Mouse (Mus musculus): Measurements from ENCODE around the gene Slc34a3.

Gene Slc34a3

GRCm38 (mm10) chr2:25225811-25226379 is 8.3 kb downstream of the Slc34a3 start:
- no peak for DNase-seq (ENCODE audit: extremely low spot score, low spot score)

- peak; percentile 96 for DNase-seq (ENCODE audit: extremely low spot score, low spot score)
Measured at GRCm38 (mm10) chr2:25224766-25225752, 9.1 kb downstream of the Slc34a3 start.

GRCm38 (mm10) chr2:25224492-25224765 is 9.7 kb downstream of the Slc34a3 start, which contains the start of gene Tubb4b:
Gene Tubb4b (minus strand): TSS chr2:25224702.
- DNase-seq (ENCODE audit: extremely low spot score, low spot score) = no peak

GRCm38 (mm10) chr2:25223681-25224491 is 10.3 kb downstream of the Slc34a3 start:
- no peak for DNase-seq (ENCODE audit: extremely low spot score, low spot score)

- DNase-seq (ENCODE audit: extremely low spot score, low spot score) = no peak
Measured at GRCm38 (mm10) chr2:25221331-25221772, 12.8 kb downstream of the Slc34a3 start.

GRCm38 (mm10) chr2:25218445-25218844 is 15.7 kb downstream of the Slc34a3 start, which contains the start of gene Fam166a:
Gene Fam166a (plus strand): TSS chr2:25218745.
- no peak for DNase-seq (ENCODE audit: extremely low spot score, low spot score)

GRCm38 (mm10) chr2:25217666-25218065 is 16.5 kb downstream of the Slc34a3 start:
- DNase-seq (ENCODE audit: extremely low spot score, low spot score) = no peak

GRCm38 (mm10) chr2:25214444-25214843 is 19.7 kb downstream of the Slc34a3 start, which contains the start of gene Stpg3:
Gene Stpg3 (minus strand): TSS chr2:25214637.
- DNase-seq (ENCODE audit: extremely low spot score, low spot score) = no peak

- no peak for DNase-seq (ENCODE audit: extremely low spot score, low spot score)
Measured at GRCm38 (mm10) chr2:25213266-25213865, 20.8 kb downstream of the Slc34a3 start.

- peak; percentile 96 for DNase-seq (ENCODE audit: extremely low spot score, low spot score)
Measured at GRCm38 (mm10) chr2:25211121-25211670, 23.0 kb downstream of the Slc34a3 start, which contains the start of gene Nelfb. Gene Nelfb (minus strand): TSS chr2:25211489.

GRCm38 (mm10) chr2:25210686-25211085 is 23.5 kb downstream of the Slc34a3 start:
- DNase-seq (ENCODE audit: extremely low spot score, low spot score) = no peak

- DNase-seq (ENCODE audit: extremely low spot score, low spot score) = no peak
Measured at GRCm38 (mm10) chr2:25207593-25207992, 26.6 kb downstream of the Slc34a3 start.

GRCm38 (mm10) chr2:25203631-25204214 is 30.4 kb downstream of the Slc34a3 start:
- no peak for DNase-seq (ENCODE audit: extremely low spot score, low spot score)

- DNase-seq (ENCODE audit: extremely low spot score, low spot score) = no peak
Measured at GRCm38 (mm10) chr2:25200631-25201030, 33.5 kb downstream of the Slc34a3 start.

- no peak for DNase-seq (ENCODE audit: extremely low spot score, low spot score)
Measured at GRCm38 (mm10) chr2:25197946-25198345, 36.2 kb downstream of the Slc34a3 start.

GRCm38 (mm10) chr2:25197191-25197590 is 37.0 kb downstream of the Slc34a3 start:
- no peak for DNase-seq (ENCODE audit: extremely low spot score, low spot score)

- DNase-seq (ENCODE audit: extremely low spot score, low spot score) = no peak
Measured at GRCm38 (mm10) chr2:25196172-25196954, 37.8 kb downstream of the Slc34a3 start, which contains the start of gene Tor4a. Gene Tor4a (minus strand): TSS chr2:25196886.

- DNase-seq (ENCODE audit: extremely low spot score, low spot score) = no peak
Measured at GRCm38 (mm10) chr2:25195211-25196156, 38.7 kb downstream of the Slc34a3 start.

Data from neural tube, embryonic 10.5 days (tissue).